Mouse (Mus musculus) megakaryocyte, adult 5-6 weeks (primary cell): ENCODE results near the gene Rnd2. TPM values are rescaled to one million over a fixed set of nuclear protein-coding genes. Genes with fewer than 3 reads are reported as not detected.
"Not testable (repeated sequence)": the region's sequence is repeated elsewhere in the genome, so short reads cannot be mapped to it uniquely, and the experiment has no call there.

Experiments used
- ATAC-seq: 2 replicates; pipeline ENCODE4 v1.8.0; 2016; ENCODE audit warnings: mild to moderate bottlenecking, inconsistent platforms; ENCODE audit not compliant: poor library complexity, severe bottlenecking
- total RNA-seq, 2 experiments: library from RNA; stranded (forward) in 1 of 2; stranded (reverse) in 1 of 2; fragments of 153-499, 151-499 nt in 1 of 2; fragments of 221-1000, 200-1000 nt in 1 of 2; gene quantifications; 2 replicates each; pipeline versions ENCODE4 v1.2.3 to v1.2.4; 2015 to 2017

Rnd2 gene
- total RNA-seq (2015) (0.13 and 0.16 TPM in 2 replicates), total RNA-seq (2017) (0.20 TPM in 1 of 2 replicates, not detected in the other)

DNA sequence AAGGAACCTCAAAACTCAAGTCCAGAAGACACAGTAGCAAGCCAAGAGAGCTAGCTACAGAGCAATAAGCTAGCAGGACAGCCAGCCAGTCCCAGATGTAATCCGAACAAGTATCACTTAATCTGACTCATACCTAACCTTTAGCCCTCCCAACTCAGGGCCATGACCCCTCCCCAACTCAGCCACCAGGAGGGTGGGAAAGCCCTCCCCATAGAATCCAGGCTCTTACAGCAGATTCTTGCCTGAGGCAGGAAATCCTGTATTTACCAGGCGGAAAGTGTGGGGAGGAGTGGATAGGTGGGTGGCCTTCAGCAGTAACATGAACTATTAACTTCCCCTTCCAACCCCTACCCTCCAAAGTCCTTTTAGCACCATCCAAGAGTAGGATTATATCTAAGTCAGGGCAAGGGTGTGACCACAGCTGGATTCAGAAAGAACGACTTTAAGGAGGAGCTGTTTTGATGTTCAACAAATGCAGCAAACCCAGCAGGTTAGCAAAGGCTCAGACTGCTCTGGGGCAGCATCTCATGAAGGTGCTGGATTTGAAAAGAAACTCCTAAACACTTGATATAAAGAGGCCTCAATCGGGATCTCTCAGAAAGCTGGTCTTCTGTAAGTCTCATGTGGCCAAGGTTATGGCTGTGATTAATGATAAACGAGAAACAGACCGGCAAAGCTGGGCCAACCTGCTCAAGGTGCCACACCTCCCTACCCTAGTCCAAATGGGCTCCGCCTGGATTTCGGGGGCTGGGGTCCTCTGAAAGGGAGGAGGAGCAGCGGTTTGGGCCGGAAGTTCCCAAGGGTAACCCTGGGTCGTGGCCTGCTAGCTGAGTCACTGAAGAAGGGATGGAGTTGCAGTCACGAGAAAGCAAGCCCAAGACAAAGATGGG is at the start of gene Rnd2:
TSS of gene Rnd2 (plus strand) at position 789 of the 890 bp plus-strand sequence.
- no peak for ATAC-seq

DNA sequence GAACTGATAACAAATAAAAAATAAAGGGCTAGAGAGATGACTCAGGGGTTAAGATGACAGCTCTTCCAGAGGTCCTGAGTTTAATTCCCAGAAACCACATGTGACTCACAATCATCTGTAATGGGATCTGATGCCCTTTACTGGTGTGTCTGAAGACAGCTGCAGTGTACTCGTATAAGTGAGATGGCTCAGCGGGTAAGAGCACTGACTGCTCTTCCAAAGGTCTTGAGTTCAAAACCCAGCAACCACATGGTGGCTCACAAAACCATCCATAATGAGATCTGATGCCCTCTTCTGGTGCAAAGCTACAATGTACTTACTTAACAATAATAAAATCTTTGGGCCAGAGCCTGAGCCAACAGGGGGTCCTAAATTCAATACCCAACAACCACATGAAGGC is 49.5 kb upstream of the Rnd2 start:
- ATAC-seq = no peak

DNA sequence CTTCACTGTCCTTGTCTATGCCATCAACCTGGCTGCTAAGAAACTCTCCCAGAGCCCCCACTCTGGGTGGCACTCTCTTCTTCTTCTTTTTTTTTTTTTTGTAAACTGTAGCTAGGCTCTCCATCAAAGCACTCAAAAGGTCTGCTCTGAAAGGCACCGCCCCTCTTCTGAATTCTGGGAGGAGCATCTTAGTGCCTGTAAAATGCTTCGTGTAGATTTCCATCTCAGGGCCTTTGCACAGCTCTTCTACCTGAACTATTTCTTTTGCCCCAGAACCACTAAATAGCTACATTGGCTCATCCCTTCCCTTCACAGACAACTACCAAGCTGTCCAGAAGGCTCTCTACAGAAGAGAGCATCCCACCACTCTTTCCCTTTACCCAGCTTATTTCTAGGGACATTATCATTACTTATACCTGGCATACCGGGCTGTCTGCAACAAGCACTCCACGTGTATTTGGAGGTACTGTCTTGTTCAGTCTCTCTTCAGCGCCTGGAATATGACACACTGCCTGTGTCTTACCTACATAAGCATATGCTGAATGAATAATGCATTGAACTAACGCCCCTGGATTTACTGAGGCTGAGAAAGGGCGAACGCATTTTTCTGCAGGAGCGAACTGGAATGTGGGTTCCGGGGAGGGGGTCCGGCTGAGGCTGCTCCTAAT is 48.2 kb upstream of the Rnd2 start:
- ATAC-seq = peak; percentile 32; the same call in 1 of the 2 replicates

DNA sequence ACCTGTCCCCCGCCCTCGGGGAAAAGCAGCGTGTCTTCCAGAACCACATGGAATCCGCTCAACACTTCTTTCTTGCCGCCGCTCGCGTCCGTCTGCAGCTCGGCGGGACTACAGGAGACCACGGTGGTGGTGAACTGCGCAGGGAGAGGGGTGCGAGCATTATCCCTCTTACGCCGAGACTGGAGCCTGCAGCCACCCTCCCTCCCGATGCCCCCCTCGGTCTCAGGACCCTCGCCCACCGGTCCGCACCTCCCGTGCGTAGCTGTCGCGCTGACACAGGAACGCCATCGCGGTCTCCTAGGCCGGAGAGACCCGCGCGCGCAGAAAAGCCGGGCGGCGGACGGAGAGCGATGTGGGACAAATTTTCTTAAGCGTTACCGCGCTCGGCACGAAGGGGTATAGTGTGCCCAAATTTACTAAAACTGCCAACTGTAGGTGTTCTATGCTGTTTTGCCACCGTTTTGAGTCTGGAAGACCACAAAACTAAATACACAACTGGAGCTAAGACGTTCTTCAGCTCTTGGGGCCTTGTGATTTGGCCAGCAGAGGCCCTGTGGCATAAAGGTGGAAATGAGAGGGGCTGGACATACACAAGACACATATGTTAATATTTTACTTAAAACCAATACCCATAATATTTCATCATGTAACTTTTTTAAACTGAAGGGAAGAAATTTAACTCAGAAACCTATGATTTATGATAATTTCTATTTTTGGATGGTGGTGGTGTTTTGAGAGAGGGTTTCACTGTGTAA is 47.5 kb upstream of the Rnd2 start, which contains the start of gene Aarsd1:
TSS of gene Aarsd1 (minus strand) at position 515 of the 755 bp plus-strand sequence.
- peak; percentile 93 for ATAC-seq

DNA sequence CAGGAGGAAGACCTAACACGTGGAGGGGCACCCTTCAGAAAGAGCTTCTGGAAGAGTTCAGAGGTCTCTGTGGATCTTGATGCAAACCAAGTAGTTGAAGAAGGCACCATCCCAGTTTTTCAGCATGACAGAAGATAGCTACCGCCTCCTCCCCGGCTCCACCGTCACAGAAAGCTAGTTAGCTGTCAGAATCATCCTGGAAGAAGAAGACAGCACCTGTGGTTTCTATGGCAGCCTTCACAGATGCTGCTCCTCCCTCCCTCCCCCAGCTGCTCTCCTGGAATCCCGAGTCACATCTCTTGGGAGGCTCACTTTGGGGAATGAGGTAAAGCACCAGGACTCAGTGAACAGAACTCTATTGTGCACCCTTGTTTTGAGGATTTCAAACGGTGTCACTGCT is 45.8 kb upstream of the Rnd2 start:
- ATAC-seq = no peak

DNA sequence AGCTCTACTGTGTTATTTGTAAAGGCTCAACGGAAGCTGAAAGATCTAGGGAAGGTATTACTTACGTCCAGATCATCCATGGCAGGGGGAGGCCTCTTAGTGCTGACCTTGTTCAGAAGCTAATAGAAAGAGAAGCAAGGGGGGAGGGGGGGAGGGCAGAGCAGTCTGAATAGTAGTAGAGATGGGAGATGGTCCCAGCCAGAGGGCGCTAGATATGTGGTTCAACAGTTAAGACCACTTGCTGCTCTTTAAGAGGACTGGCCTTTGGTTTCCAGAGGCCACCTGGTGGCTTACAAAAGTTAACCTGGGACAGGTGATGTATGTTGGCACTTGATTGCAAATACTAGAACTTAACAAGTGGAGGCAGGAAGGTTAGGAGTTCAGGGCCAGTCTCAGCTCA is 45.2 kb upstream of the Rnd2 start:
- ATAC-seq = no peak

DNA sequence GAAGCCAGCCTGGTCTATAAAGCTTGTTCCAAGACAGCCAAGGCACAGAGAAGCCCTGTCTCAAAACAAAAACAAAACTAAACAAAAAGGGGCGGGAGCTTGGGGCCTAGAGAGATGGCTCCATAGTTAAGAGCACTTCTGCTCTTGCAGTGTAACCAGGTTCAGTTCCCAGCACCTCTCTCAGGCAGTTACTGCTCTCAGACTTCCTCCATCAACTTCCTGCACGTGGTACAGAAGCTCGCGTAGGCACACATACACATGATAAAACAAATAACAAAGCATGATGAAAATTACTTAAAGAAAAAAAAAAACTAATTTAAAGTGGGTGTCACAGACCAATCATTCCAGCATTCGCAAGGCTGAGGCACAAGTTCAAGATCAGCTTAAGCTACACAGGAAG is 44.7 kb upstream of the Rnd2 start:
- no peak for ATAC-seq

DNA sequence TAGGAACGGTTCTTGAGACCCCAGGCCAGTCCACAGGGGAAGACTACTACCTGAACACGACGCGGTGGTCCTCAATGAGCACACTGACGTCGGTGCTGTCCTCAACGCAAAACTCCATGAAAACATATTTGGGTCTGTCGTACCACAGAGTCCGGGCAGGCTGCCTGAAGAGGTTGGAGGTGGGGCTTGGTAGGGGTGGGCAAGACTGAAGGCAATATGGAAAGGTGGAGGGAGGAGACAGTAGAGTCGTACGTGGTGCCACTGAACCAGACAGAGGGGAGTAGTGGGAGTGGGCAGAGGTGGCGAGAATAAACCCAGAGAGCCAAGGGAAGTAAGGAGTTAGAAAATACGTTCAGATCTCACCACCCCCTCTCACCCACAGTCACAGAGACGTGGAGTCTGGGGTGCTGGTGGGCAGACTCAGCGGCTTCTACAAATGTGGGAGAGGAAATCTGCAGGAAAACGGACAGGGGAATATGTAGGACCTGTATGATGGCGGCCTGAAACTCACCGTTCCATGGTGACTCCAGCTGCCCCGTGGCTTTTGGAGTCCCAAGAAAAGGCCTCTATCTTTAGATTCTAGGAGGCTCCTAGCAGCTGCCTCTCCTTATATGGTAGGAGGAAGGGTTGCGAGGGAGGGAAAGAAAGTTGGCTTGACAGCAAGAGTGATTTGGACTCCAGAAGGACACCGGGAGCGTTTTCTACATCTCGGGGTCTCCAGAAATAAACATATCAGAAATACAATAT is 40.5 kb upstream of the Rnd2 start, which contains the start of gene Gm27029:
TSS of gene Gm27029 (minus strand) at position 692 of the 747 bp plus-strand sequence.
- peak; percentile 10 for ATAC-seq

DNA sequence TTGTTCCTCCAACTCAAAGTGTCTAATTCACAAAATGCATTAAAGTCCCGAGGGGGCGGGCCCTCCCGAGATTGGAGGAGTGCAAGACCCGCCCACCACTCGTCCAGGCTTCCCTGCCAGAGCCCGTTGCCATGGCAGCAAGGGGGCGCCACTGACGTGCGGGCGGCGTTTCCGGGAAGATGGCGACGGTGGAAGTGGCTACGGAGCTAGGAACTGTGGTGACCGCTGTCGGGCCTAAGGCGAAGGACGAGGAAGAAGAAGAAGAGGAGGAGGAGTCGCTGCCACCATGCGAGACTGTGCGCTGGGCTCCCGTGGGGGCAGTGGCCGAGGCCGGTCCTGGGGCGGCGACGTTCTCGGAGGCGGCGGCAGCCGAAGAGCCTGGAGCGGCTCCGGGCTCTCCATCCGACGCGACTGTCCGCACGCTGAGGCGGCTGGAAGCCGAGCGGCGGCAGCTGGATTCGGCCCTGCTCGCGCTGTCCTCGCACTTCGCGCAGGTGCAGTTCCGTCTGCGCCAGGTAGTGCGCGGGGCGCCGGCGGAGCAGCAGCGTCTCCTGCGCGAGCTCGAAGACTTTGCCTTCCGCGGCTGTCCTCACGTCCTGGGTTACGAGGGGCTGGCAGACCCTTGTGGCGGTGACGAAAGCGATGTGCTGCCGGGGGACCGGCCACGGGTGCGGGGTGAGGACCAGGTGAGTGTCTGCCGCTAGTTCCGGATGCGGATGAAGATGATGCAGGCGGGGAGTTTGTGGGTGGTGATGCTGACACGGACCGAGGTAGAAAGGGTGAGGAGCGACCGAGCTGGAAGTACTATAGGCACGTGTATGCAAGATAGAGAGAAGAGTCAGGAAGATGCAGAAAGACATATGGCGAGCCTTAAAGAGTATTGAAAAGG is 39.6 kb upstream of the Rnd2 start, which contains the start of the genes Rundc1 and Ptges3l:
TSS of gene Rundc1 (plus strand) at position 161 of the 889 bp plus-strand sequence.
TSS of gene Ptges3l (minus strand) at position 409 of the 889 bp plus-strand sequence.
- ATAC-seq = peak; percentile 99

DNA sequence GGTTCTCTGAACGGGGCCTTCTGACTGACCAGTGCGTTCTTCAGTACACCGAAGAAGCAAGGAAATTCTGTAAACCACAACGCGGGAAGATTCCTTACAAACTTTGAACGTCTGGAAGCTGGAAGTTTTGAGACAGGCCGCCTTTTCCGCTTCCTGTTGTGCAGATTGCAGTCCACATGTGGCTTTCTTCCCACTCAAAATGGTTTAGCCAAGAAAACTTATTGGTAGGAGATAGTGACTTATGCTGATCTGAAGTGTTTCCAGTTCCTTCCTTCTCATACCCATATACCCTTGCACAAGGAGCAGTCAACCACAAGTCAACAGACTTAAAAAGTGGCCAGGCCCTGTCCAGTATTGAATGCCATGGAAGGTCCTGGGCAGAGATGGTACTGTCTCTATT is 38.6 kb upstream of the Rnd2 start:
- ATAC-seq = no peak

DNA sequence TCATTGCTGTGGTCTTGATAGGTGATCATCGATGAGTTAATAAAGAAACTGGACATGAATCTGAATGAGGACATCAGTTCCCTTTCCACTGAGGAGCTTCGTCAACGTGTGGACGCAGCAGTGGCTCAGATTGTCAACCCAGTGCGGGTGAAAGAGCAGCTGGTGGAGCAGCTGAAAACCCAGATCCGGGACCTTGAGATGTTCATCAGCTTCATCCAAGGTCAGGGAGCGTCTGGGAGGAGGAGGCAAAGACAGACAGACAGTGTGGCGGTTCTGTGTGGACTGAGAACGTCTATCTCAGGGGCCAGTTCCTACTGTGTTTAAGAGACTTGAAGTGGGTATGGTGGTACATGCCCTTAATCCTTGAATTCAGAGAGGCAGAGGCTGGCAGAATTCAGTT is 33.5 kb upstream of the Rnd2 start:
- no peak for ATAC-seq

DNA sequence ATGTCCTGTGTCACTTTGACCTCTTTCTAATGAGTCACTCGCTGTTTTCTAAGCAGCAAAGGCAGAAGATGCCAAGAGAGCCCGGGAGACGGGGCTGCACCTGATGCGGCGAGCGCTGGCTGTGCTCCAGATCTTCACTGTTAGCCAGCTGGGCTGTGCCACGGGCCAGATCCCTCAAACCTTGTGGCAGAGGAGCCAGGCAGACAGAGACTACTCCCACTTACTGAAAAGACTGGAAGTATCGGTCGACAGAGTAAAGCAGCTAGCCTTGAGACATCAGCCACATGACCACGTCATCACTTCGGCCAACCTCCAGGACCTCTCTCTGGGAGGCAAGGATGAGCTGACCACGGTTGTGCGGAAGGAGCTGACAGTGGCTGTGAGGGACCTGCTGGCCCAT is 31.4 kb upstream of the Rnd2 start:
- no peak for ATAC-seq

DNA sequence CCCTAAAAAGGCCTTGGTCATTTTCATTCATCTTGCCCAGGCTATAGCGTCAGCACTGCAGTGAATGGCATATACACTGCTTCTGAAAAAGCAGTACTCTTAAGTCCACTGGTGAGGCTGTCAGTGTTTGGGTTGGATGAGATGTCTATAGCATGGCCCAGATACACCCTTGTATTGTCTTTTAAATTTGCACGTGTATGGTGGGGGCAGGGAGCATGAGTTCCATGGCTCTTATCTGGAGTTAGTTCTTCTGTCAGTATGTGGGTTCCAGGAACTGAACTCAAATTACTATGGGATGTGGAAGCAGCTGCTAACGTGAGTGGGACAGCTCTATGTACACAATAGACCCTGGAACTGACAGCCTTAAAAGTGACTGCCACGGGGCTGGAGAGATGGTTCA is 29.0 kb upstream of the Rnd2 start:
- ATAC-seq = no peak

DNA sequence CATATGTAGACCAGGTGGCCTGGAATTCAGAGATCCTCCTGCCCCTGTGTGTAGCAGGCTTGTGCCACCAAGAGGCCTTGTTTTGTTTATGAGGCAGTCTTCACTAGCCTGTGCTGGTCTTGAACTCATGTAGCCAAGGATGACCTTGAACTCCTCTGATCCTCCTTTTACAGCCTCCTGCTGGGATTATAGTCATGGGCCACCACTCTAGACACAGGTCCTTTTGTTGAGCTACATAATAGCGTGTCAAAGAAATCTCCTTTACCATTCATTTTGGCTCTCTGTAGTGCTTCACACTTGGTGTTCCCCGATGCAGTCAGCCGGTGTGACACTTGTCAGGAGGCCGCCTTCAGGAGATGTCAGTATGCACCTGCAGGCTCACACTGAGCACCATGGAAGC is 27.9 kb upstream of the Rnd2 start:
- no peak for ATAC-seq

DNA sequence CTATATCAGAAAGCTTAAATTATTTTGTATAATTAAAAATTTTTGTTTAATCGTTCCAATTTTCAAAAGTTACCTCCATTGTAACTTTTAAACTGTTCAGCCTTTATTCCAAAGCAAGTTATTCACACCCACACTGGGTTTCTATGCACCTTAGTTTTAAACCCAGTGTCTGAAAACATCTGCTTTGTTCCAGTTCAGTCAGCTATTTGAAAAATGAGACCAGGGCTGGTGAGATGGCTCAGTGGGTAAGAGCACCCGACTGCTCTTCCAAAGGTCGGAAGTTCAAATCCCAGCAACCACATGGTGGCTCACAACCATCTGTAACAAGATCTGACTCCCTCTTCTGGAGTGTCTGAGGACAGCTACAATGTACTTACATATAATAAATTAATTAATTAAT is 26.8 kb upstream of the Rnd2 start:
- ATAC-seq = not testable (repeated sequence)

DNA sequence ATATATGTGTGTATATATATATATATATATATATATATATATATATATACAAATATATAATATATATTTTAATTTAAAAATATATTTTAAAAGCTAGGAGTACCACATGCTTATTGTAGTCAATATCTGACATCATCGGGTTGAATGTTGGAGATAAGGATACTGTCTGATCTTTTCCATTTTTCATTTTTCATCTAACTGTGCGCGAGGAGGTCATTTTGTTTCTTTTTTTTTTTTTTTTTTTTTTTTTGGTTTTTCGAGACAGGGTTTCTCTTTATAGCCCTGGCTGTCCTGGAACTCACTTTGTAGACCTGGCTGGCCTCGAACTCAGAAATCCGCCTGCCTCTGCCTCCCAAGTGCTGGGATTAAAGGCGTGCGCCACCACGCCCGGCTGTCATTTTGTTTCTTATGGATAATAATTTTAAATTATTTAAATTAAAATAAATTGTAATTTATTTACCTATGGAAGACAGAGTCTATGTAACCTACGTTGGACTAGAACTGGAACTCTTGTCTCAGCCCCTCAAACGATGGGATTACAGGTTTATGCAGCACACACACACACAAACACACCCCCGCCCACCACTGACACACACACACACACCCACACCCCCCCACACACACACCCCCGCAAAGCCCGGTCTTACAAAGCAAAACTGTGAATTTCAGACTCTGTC is 23.2 kb upstream of the Rnd2 start:
- ATAC-seq = not testable (repeated sequence)

DNA sequence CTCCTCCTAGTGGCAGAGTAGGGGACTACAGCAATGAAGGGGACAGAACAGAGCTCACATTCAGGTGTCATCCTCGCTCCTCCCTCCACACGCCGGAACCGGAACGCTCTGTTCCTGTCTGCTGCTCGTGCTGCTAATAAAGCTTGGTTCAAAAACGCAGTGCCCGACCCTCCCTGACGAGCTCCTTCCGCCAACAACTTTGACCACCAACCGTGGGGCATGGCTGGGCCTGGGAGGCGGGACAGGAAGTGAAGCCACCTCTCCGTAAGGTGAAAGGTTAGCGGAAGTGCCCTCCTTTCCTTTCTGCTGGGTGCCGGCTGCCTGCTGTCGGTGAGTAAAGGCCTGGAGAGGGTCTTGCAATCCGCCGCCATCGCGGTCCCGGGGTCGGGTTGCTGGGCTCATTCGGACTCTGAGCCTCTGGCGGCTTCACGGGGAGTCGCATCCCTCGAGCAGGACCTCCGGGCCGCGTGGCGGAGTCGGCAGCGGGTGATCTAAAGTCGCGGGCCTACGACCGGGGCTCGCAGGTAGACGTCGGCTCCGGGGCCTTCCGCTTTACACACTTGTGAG is 22.6 kb upstream of the Rnd2 start, which contains the start of gene Rpl27:
TSS of gene Rpl27 (plus strand) at position 172 of the 567 bp plus-strand sequence.
- peak; percentile 99 for ATAC-seq

DNA sequence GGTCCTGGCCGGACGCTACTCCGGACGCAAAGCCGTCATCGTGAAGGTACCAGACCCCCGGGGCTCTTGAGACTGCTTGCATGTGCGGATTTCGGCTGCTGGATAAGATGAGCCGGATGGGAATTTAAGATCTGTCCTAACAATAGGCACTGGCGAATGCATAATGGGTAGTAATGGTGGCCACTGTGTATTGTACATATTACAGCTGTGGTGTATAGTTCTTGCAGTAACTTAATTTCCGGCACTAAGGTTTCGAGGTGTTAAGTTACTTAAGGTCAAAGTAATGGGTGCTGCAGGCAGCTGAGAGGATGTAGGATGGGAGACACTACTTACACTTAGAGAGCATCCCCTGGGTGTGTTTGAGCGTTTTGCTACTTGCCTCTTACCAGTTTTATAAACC is 22.0 kb upstream of the Rnd2 start:
- ATAC-seq = no peak
